Mouse (Mus musculus): ENCODE measurements around the gene Trio.

DNA sequence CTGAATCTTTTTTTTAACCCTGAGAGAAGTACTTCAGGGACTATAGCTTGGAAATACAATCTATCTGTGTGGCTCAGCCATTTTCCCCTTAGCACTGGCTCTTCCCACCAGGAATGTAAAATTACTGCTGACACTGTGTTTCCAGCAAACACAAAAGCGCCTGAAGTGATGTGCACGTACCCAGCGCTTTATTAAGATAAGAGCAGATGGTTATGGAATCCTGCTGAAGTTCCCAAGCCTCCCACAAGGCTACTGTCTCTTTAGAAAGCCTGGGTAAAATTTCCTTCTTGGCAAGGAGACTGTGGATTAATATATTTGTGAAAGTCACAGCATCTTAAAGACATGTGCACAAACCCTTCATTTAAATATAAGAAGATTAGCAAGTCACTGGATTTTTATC lies 141.8 kb downstream of the Trio start:
- TF ChIP-seq CTCF (IDR thresholded peaks at IDR 0.05; ENCODE audit: low read depth) = no peak
- no peak for TF ChIP-seq EP300 (IDR thresholded peaks at IDR 0.05; ENCODE audit: low read depth)

Measured in liver, postnatal 0 days (tissue).